Mouse (Mus musculus) liver, postnatal 0 days (tissue): ENCODE measurements at regions not wholly inside any gene's neighbourhood (a gene's known extent, or its start where the extent isn't known, plus 50 kb on each side); places are given as distances from the start of the nearest gene placed in this dataset.

Experiments
- ATAC-seq: fragments of 200-750 bp; cut with Nextera tagmentation; 2 replicates; pipeline ENCODE4 v1.8.0; 2017; ENCODE audit warnings: mild to moderate bottlenecking, moderate library complexity
- DNase-seq: peaks from one replicate; pipeline ENCODE4 v3.0.0-alpha.2; 2016
- H3K27ac ChIP-seq: fragments of 300-500 bp; sonication (generic); 2 replicates; pipeline ENCODE4 v1.5.1; 2014; ENCODE audit warnings: antibody characterized with exemption, moderate library complexity, mild to moderate bottlenecking, low read depth
- H3K27me3 ChIP-seq: fragments of 300-500 bp; sonication (generic); 2 replicates; pipeline ENCODE4 v1.6.1; 2014; ENCODE audit warnings: low read length, control low read depth, mixed read lengths; ENCODE audit not compliant: insufficient read depth
- H3K36me3 ChIP-seq: fragments of 300-500 bp; sonication (generic); replicated peaks from 2 replicates; pipeline ENCODE4 v1.6.1; 2014; ENCODE audit warnings: mild to moderate bottlenecking, control low read depth, low read length, moderate library complexity, mixed read lengths; ENCODE audit not compliant: insufficient read depth
- H3K4me1 ChIP-seq: fragments of 300-500 bp; sonication (generic); 2 replicates; pipeline ENCODE4 v1.6.1; 2014; ENCODE audit warnings: antibody characterized with exemption, mild to moderate bottlenecking, control low read depth; ENCODE audit not compliant: insufficient read depth
- H3K4me2 ChIP-seq: fragments of 300-500 bp; sonication (generic); 2 replicates; pipeline ENCODE4 v1.6.1; 2014; ENCODE audit warnings: low read depth, mild to moderate bottlenecking, low read length, moderate library complexity, mixed read lengths
- H3K4me3 ChIP-seq: fragments of 300-500 bp; sonication (generic); 2 replicates; pipeline ENCODE4 v1.5.1; 2014; ENCODE audit warnings: low read depth, low read length
- H3K9ac ChIP-seq: fragments of 300-500 bp; sonication (generic); replicated peaks from 2 replicates; pipeline ENCODE4 v1.6.1; 2014; ENCODE audit warnings: mild to moderate bottlenecking, moderate library complexity
- H3K9me3 ChIP-seq: fragments of 300-500 bp; sonication (generic); 2 replicates; pipeline ENCODE4 v1.6.1; 2016; ENCODE audit warnings: mild to moderate bottlenecking, control low read depth, low read length, mixed read lengths
- CTCF ChIP-seq: sonication (generic); IDR thresholded peaks from 2 replicates; pipeline ENCODE4 v1.5.1; 2016; ENCODE audit warnings: antibody characterized with exemption, low read depth
- EP300 ChIP-seq: IDR thresholded peaks from 2 replicates; pipeline ENCODE4 v1.6.1; 2016; ENCODE audit warnings: antibody characterized with exemption, low read depth, mild to moderate bottlenecking
- WGBS: fragments of 180-500 bp; shearing (Covaris S2); extraction: QIAGEN DNeasy Blood & Tissue Kit; methylation state at CpG from one replicate; pipeline ENCODE4 v1.1.7; 2014; ENCODE audit not compliant: insufficient replicate concordance; 5-methylcytosine and 5-hydroxymethylcytosine counted together

DNA sequence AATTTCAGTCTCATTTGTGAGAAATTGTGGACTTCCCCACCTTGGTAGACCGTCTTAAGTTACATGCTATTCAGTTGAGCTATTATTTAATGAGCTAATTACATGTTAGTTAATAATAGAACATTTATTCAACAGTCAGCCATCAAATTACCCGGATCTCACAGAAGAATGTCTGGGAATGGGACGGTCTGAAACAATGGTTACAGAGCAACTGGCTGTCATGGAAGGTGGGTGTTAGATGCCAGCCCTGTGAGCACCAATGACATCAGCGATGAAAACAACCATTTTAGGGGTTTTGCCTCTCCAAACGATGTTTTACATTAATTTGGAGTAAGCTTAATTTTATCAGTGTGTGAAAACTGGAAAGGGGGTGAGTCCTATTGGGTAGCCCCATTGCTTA is 281.7 kb downstream of the Tgfb2 start:
- Histone ChIP-seq H3K9ac (no peak overlapping the region), H3K4me1 (no peaks in the 10 kb centered on the region), H3K9me3 (no peaks in the 10 kb centered on the region), H3K27me3 (no peaks in the 10 kb centered on the region), H3K4me2 (no peak overlapping the region), H3K36me3 (no peaks in the 10 kb centered on the region), H3K4me3 (no peak overlapping the region), H3K27ac (no peak overlapping the region)
- 81% methylated on average over 5 of the region's 5 CpGs for WGBS
- TF ChIP-seq CTCF (no peak), EP300 (no peak)
- DNase-seq (no peak), ATAC-seq (no peak)

DNA sequence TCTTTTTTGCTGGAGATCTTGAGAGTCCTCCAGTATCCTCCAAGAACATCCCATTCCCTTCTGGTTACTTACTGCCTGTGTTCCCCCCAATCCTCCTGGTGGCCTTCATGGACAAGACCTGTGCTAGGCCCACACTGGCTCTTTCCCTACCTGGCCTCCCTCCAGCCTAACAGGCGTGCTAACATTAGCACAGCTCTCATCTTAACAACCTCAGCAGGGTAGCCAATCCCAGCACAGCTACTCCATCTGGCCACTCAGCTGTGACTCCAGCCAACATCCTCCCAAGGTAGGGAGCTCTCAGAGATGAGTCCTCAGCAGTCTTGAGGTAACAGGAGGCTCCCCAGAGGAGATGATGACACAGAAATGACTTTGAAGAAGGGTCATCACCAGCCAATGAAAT is 288.7 kb downstream of the Tgfb2 start:
- Histone ChIP-seq H3K9ac (no peak overlapping the region), H3K4me2 (no peak overlapping the region), H3K4me1 (no peaks in the 10 kb centered on the region), H3K27ac (no peak overlapping the region), H3K36me3 (no peaks in the 10 kb centered on the region), H3K4me3 (no peak overlapping the region), H3K9me3 (no peaks in the 10 kb centered on the region), H3K27me3 (no peaks in the 10 kb centered on the region)
- WGBS, result 75% methylated on average over 1 of the region's 1 CpGs
- no peak for ATAC-seq
- DNase-seq, result no peak
- TF ChIP-seq EP300, result no peak

DNA sequence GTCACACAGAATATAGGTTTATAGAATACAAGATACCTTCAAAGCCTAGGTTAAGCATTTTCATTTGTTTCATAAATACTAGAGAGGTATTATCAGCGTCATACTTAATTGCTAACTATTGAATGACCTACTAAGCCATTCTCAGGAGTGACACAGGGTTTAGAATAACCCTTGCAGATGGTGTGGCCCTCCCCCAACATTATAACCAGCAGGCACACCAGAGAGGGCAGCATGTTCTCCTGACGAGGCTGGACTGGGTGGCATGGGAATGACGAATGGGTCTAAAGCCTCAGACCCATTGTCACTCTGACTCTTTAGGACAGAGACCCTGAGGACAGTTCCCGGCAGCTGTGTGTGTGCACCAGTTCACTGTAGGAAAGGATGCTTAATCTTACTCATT is 290.5 kb downstream of the Tgfb2 start:
- DNase-seq (no peak), ATAC-seq (no peak)
- no peak overlapping the region for H3K4me2 ChIP-seq
- H3K9ac ChIP-seq, result no peak overlapping the region
- H3K27ac ChIP-seq, result no peak overlapping the region
- H3K4me3 ChIP-seq, result no peak overlapping the region
- no peaks in the 10 kb centered on the region for H3K36me3 ChIP-seq
- no peaks in the 10 kb centered on the region for H3K9me3 ChIP-seq
- no peaks in the 10 kb centered on the region for H3K4me1 ChIP-seq
- no peaks in the 10 kb centered on the region for H3K27me3 ChIP-seq
- TF ChIP-seq EP300, result no peak
- no peak for TF ChIP-seq CTCF
- 75% methylated on average over 4 of the region's 4 CpGs for WGBS

DNA sequence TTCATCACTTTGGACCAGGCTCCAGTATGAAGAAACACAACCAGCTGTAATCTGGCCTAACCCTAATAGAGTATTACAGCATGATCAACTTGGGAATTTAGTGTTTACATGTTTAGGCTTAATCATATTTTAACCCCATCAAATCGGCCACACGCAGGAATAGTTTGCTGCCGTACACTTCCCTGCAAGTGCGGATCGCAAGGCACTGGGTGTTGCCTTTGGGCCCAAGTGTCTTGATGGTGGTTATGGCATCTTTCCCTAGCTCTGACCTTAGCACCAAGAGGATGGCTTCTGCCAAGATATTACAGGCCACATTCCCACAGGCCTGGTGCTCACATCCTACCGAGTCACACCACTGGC is 291.9 kb downstream of the Tgfb2 start:
- Histone ChIP-seq H3K9me3 (no peaks in the 10 kb centered on the region), H3K9ac (no peak overlapping the region), H3K27me3 (no peaks in the 10 kb centered on the region), H3K36me3 (no peaks in the 10 kb centered on the region), H3K4me2 (no peak overlapping the region), H3K4me3 (no peak overlapping the region), H3K27ac (no peak overlapping the region), H3K4me1 (no peaks in the 10 kb centered on the region)
- DNase-seq, result no peak
- ATAC-seq, result no peak
- TF ChIP-seq CTCF (no peak), EP300 (no peak)
- WGBS, result 86% methylated on average over 6 of the region's 6 CpGs

GRCm38 (mm10) chr1:186413064-186413885 is 292.5 kb downstream of the Tgfb2 start:
- no peaks in the 10 kb centered on the region for H3K36me3 ChIP-seq
- H3K27ac ChIP-seq, result no peak overlapping the region
- no peak overlapping the region for H3K9ac ChIP-seq
- no peaks in the 10 kb centered on the region for H3K9me3 ChIP-seq
- no peaks in the 10 kb centered on the region for H3K27me3 ChIP-seq
- no peak overlapping the region for H3K4me3 ChIP-seq
- no peak overlapping the region for H3K4me2 ChIP-seq
- no peak for DNase-seq
- no peaks in the 10 kb centered on the region for H3K4me1 ChIP-seq
- no peak for ATAC-seq
- 78% methylated on average over 21 of the region's 21 CpGs for WGBS
- TF ChIP-seq EP300 (no peak), CTCF (no peak)

GRCm38 (mm10) chr1:186412296-186412695 is 293.5 kb downstream of the Tgfb2 start:
- WGBS, result 69% methylated on average over 2 of the region's 2 CpGs
- TF ChIP-seq EP300 (no peak), CTCF (no peak)

More at GRCm38 (mm10) chr1:186412296-186412695, 293.5 kb downstream of the Tgfb2 start:
- no peaks in the 10 kb centered on the region for H3K9me3 ChIP-seq
- no peak overlapping the region for H3K27ac ChIP-seq
- H3K4me2 ChIP-seq, result no peak overlapping the region
- no peaks in the 10 kb centered on the region for H3K27me3 ChIP-seq
- no peaks in the 10 kb centered on the region for H3K4me1 ChIP-seq
- no peak for ATAC-seq
- no peaks in the 10 kb centered on the region for H3K36me3 ChIP-seq
- no peak overlapping the region for H3K4me3 ChIP-seq
- H3K9ac ChIP-seq, result no peak overlapping the region
- no peak for DNase-seq
